Mouse (Mus musculus) large intestine, adult 2 months (tissue): ENCODE data around the gene Fndc3b. TPM values are rescaled to one million over a fixed set of nuclear protein-coding genes. Genes with fewer than 3 reads are reported as not detected.

Source experiments
- DNase-seq: peaks from one replicate; pipeline ENCODE4 v3.0.0-alpha.2; 2012; ENCODE audit warnings: low read depth, low spot score
- WGBS: fragments of 180-500 bp; shearing (Covaris S2); methylation state at CpG from one replicate; pipeline ENCODE4 v1.1.7; 2018; 5-methylcytosine and 5-hydroxymethylcytosine counted together
- polyA plus RNA-seq: library from polyadenylated mRNA; depleted of rRNA; stranded (reverse); fragments of >200 nt; gene quantifications from 2 replicates; pipeline ENCODE4 v1.2.3, GENCODE M21; 2012

Fndc3b gene
- polyA plus RNA-seq, 1 experiment, result 5.7 TPM

- no peak for DNase-seq
- under 1% methylated on average over 79 of the region's 86 CpGs for WGBS
These were observed 1.0 kb downstream of the Fndc3b start for GRCm38 (mm10) chr3:27709906-27710647.

DNA sequence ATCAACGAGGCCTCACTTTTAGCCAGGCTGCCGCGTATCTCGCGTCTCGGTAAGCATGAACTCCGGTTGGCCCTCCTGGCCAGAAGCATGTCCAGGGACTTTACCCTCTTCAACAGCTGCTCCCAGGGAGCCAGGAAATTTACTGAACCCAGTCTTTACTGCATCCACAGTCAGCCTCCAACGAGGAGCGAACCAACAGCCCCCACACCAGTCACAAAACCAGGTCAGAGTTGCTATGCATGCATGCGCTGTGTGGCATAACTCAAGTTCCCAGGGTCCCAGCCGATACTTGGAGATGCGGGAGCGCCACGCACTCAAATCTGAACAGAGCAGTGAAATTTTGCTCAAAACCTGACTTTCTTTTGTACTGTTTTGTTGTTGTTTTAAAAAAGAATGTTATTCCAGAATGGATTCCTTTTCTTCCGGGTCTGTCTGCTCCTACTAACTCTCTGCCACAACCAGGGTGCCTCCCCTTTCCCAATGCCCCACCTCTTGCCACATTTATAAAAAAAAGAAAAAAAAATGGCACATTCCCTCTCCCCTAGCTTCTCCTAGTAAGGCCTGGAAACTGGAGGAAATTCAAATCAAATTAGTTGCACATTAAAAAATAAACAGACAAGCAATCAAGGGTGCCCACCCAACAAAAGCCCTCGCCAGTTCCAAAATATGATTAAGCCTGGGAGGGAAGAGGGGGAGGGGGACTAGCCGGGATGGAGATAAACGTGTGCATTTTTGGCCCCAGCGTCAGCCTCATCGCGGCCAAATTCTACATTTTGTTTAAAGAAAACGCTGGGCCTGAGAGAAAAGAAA lies 1.8 kb downstream of the Fndc3b start:
- DNase-seq, result no peak
- 8% methylated on average over 22 of the region's 22 CpGs for WGBS

DNA sequence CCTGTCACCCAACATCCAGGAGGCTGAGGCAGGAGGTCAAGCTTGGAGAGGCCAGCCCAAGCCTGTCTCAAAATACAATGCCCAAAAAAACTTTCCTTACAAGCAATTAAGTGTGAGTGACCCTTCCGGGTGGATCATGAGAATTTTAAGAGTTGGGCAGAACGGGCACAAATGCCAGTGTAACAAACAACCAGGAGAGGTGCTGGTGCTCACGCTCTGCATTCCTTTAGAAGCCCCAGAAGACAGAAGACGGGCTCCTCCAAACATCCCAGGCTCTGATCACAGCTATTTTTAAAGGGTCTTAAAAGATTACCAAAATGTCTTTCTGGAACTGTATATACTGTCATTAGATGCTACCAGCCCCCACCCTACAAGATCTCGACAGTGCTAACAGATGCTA lies 2.5 kb downstream of the Fndc3b start:
- no peak for DNase-seq
- 22% methylated on average over 5 of the region's 5 CpGs for WGBS

- no peak for DNase-seq
- 33% methylated on average over 6 of the region's 6 CpGs for WGBS
These were observed 5.3 kb downstream of the Fndc3b start for GRCm38 (mm10) chr3:27705761-27706160.

- 22% methylated on average over 4 of the region's 4 CpGs for WGBS
- DNase-seq, result no peak
These were observed 6.1 kb downstream of the Fndc3b start for GRCm38 (mm10) chr3:27705056-27705455.

DNA sequence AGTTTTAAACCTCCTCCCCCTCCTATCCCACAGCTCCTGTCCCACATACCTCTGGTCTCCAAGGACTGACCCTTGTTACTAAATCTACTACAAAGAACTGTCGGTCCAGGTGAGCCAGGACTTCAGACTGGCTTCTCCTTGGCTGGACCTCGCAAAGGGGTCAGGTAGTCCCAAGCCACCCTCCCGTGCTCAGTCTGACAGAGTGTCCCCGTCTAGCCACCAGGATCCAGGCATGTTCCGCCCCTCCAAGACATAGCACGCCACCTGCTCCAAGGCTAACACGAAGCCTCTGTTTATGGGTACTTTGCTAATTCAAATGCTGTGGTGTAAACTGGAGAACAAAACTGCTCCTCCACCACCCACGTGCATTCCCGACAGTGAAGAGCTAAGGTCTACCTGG lies 6.5 kb downstream of the Fndc3b start:
- DNase-seq, result no peak
- 55% methylated on average over 9 of the region's 9 CpGs for WGBS

GRCm38 (mm10) chr3:27703531-27703930 lies 7.6 kb downstream of the Fndc3b start:
- WGBS, result 92% methylated on average over 8 of the region's 8 CpGs
- DNase-seq, result no peak

GRCm38 (mm10) chr3:27703081-27703480 lies 8.0 kb downstream of the Fndc3b start:
- no peak for DNase-seq

DNA sequence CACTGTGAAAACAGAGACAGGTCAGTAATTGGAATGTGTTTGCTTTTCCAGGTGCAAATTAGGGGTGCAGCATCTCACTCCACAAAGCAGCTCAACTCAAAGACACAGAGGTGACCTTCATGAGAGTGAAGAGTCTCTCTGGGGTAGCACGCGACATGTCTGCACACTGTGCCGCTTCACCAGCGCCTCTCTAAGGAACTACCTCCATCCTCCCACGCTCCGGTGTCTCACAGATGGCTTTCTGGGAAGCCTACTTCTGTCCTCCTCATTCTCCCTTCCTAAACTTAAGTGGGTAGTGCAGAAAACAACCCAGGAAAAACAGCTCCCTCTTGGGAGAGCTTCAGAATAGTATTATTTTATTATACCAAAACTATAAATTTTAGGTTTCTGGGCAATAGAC lies 12.4 kb downstream of the Fndc3b start:
- 94% methylated on average over 6 of the region's 6 CpGs for WGBS
- no peak for DNase-seq

More at GRCm38 (mm10) chr3:27703081-27703480, 8.0 kb downstream of the Fndc3b start:
- WGBS, result 91% methylated on average over 2 of the region's 2 CpGs

- no peak for DNase-seq
- WGBS, result 74% methylated on average over 5 of the region's 5 CpGs
These were observed 14.7 kb downstream of the Fndc3b start for GRCm38 (mm10) chr3:27696449-27696797.

DNA sequence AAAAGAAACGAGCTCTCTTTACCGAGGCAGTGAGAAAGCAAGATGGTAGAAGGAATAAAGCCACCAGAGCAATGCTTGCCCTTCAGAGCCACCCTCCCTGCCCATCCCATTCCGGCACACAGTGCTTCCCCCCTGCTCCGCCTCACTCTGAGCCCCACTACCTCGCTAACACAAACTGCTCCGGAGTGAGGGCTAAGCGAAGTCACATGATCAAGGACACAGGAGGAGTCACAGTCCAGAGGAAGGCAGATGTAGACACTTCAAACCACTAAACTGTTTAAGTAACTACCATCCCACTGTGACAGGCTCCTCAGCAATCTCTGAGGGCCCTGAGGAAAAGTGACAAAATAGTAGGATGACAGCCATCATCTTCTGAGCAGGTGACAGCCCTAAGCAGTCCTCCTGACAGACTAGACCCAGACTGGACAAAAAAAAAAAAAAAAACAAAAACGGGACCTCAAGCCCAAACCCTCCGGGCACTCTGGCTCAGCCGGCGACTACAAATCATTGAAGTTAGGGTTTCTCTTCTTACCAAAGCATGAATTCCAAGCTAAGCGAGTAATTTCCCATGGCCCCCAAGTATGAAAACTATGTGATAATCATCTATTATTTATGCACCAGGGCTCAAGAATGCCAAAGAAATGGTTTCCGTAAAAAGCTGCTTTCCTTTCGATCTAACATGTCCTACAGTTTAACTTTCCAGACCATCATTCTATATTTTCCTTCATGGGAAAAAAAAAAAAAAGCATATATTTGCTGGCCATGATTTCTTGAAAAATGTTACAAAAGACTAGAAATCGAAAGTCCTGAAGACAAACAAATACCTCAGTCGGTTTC lies 15.3 kb downstream of the Fndc3b start:
- DNase-seq, result no peak
- WGBS, result 70% methylated on average over 16 of the region's 16 CpGs

GRCm38 (mm10) chr3:27694586-27694985 lies 16.5 kb downstream of the Fndc3b start:
- WGBS, result 56% methylated on average over 10 of the region's 10 CpGs
- no peak for DNase-seq

- WGBS, result 74% methylated on average over 5 of the region's 5 CpGs
These were observed 17.0 kb downstream of the Fndc3b start for GRCm38 (mm10) chr3:27694111-27694510.

GRCm38 (mm10) chr3:27691486-27692160 lies 19.5 kb downstream of the Fndc3b start:
- 40% methylated on average over 9 of the region's 9 CpGs for whole genome bisulfite sequencing
- no peak for DNase-seq

More at GRCm38 (mm10) chr3:27694111-27694510, 17.0 kb downstream of the Fndc3b start:
- no peak for DNase-seq

DNA sequence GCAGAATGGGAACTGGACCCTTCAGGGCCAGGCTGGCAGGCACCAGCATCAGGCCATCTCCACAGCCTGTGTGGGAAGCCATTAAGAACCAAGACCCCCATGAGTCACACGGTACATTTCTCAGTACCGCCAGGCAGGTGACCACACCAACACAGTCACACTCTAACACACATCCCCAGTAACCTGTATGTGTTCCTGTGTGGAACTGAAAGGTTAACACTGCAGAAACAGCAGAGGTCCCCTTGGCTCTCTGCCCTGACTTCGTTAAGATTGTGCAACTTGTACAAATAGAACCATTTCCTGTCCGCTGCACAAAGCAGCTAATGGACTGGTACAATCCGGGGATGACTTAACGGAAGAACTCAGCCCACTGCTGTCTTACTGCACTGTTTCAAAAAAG lies 21.1 kb downstream of the Fndc3b start:
- 5% methylated on average over 6 of the region's 6 CpGs for WGBS
- DNase-seq, result no peak

- WGBS, result 42% methylated on average over 12 of the region's 12 CpGs
These were observed 21.8 kb downstream of the Fndc3b start for GRCm38 (mm10) chr3:27689149-27689865.

DNA sequence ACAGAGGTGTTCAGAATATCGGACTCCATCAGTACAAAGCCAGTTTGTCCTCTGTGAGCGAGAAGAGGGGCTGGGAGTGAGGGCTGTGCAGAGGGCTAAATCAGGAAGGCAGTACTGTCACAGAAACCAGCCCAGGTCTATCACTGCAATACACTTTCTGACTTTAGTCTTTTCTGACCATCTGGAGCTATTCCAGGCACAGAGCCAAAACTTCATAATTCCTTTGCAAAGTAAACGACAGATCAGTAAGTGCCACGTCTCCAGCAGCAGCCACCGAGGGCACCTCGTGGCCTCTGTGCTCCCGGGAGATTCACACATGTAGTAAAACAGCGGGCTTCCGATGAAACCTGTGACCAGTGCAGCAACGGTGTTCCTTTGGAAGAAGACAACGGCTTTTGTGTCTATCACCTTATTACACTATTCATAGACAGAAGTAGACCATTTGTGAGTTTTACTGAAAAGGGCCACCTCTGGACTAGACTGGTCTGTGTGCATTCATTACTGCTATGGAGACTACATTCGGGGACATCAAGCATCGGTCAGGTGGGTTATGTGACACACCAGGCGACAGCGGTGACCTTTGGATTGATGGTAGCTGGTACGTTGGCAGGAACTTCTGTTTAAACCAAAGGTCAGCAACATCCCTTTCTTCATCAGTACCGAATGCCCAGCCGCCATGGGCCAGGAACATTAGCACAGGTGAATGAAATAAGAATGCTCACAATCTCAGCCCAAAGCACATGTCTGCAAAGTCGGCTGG lies 24.2 kb downstream of the Fndc3b start:
- WGBS, result 34% methylated on average over 19 of the region's 19 CpGs
- DNase-seq, result no peak

More at GRCm38 (mm10) chr3:27689149-27689865, 21.8 kb downstream of the Fndc3b start:
- no peak for DNase-seq

- WGBS, result 38% methylated on average over 14 of the region's 14 CpGs
- DNase-seq, result no peak
These were observed 25.4 kb downstream of the Fndc3b start for GRCm38 (mm10) chr3:27685650-27686208.
